Mouse (Mus musculus): Measurements from ENCODE around the gene Fabp3.

Fabp3 gene

DNA sequence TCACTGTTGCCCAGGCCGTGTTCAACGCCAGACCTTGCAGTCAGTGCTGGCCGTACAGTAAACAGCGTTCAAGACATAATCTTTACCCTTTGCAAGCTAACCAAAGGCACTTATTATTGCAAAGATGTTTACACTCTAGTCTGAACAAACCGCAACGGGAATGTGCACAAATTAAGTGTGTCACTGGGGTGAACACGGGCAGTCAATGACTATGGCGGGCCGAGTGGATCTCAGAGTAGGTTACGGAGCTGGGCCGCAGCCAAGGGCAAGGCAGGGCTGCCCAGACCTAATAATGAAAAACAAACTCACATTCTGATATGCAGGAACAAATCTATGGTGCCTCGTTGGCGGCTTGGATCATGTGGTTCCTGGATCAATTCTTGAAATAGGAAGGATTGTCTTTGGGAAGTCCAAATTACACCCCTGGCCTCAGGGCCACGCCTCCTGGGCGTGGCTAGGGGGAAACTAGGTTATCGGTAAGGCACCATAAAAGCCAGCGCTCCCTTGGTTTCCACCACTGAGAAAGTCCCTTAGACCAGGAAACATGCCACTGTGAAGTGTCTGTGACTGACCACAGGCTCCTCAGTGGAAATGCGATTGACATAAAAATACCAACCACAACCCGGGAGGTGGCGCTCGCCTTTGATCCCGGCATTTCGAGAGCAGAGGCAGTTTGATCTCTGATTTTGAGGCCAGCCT is 13.2 kb upstream of the Fabp3 start:
- DNase-seq (ENCODE audit: low spot score): no peak

DNA sequence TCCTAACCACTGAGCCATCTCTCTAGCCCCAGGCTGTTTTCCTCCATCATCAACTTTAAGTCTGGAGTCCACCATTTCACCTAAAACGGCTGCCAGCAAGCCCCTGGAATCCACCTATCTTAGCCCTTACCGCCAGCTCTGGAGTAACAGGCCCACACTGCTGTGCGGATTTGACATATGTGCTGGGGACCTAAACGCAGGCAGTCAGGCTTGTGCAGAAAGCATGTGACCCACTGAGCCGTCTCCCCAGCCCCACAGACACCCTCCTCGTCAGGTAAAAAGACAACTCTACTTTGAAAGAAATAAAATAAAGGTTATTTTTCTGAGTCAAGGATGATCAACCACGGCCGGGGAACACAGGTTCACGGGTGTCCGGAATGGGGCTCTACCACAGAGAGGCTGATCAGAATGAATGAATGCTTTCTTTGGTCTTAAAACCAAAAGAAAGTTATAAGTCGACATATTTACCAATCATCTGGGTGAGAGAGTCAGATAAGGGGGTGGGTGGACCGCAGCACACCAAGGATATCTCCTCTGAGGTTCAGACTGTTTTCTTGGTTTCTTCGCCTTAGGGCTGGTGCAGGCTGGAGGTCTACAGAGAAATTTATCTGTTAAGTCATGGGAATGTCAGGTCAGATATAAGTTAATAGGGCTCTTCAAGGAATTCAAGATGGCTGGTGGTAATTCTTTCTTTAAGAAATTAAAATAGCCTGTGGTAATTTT is 12.0 kb upstream of the Fabp3 start:
- DNase-seq (ENCODE audit: low spot score): no peak

DNA sequence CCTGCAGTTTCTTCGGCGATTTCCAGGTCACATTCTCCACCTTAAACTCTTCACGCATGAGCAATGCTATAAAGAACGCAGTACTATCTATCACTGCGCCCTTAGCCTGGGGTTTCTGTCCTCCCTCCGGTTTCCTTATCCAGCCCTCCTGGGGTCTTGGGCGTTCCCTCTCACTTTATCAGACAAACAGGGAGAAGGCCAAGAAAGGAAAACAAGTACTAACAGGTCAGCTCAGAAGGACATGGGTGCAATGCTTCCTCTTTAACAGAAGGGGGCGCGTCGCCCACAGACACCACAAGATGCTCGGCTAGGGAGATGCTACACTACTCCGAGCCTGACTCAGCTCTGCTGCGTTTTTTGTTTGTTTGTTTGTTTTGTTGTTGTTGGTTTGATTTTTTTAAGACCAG is 11.3 kb upstream of the Fabp3 start:
- no peak for DNase-seq (ENCODE audit: low spot score)

DNA sequence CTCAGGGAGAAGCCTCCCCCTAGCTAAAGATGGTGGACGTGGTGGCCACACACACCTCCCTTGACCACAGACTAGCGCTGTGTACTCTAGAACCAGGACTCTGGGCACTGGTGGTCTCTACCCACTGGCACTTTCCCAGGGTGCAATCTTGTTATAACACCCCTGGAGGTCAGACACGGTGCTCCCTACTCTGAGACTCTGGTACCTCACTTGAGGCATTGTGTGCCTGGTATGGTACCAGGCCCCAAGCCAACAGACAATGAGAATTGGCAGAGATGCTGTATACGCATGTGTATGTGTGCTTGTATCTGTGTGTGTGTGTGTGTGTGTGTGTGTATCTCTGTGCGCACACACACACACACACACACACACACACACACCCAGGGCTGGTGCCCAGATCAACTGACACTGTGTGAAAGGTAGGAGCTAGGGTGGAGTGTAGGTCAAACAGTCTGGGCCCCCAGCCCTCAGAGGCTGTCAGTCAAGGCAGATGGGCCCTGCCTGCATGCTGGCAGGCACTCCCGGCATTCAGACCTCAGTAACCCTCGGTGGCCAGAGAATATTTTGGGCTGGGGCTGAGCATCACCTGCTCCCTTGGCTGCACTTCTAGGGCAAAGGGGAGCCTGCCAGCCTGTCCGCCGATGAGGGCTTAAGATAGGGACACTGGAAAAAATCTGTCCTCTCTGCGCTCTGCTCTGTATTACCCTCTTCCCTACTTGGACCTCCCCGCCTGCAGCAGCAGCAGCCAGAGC is 9.3 kb upstream of the Fabp3 start:
- DNase-seq (ENCODE audit: low spot score): no peak

DNA sequence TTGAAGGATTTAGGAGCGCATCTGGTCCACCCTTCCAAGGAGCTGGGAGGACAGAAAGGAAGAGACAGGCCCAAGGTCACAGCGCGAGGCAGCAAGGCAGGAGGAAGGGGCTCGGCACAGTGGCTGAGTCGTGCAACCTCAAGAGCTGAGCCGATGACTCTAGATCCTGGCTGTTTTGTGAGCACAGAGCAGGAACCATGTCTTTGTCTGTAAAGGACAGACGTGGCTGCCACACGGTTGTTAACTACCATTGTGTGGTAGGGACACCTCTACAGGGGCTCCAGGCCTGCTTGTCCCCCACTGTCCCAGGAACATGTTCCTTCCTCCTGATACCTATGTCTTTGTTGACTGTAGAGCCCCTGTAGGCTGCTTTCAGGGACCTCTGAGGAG is 8.8 kb upstream of the Fabp3 start:
- no peak for DNase-seq (ENCODE audit: low spot score)

DNA sequence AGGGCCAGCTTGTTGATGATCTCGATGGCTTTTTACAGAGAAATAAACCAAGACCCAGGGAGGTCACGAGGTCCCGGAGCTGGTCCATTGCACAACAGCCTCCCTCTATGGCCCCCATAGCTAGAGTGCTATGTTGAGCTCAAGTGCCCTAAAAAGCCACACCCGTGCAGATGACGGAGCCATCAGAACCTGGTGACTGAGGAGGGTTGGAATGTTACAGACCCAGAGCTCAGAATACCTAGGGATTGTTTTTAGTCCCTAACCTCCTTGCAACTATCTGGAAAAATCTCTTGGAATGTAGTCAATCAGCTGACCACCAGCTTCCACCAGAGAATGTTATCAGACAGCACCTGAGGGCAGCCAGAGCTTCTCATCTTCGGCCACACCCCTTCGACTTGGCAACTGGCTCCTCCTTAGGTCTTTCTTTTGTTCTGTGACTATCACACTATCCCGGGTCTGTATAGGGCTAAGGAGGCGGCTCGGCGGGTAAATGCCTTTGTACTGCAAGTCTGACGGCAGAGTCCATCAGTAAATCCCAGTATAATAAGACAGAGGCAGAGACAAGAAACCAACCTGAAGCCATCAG is 6.0 kb upstream of the Fabp3 start:
- DNase-seq (ENCODE audit: low spot score): no peak

DNA sequence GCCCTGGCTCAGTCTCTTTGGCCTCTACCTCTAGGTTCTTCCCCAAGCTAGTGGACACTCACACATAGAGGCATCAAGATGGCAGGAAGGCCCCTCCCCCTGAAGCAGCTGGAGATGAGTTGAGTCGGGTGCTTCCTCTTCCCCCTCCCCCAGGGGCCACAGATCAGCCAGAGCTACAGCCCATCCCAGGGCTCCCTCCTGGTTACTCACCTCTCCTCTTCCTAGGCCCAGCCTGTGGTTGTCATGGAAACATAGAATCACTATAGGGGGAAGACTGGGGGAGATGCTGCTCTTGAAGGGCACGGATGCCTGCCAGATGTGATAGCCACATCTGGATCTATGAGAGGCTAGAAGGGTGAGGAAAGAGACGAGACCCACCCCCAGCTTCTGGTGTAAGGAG is 3.6 kb upstream of the Fabp3 start:
- DNase-seq (ENCODE audit: low spot score): no peak

DNA sequence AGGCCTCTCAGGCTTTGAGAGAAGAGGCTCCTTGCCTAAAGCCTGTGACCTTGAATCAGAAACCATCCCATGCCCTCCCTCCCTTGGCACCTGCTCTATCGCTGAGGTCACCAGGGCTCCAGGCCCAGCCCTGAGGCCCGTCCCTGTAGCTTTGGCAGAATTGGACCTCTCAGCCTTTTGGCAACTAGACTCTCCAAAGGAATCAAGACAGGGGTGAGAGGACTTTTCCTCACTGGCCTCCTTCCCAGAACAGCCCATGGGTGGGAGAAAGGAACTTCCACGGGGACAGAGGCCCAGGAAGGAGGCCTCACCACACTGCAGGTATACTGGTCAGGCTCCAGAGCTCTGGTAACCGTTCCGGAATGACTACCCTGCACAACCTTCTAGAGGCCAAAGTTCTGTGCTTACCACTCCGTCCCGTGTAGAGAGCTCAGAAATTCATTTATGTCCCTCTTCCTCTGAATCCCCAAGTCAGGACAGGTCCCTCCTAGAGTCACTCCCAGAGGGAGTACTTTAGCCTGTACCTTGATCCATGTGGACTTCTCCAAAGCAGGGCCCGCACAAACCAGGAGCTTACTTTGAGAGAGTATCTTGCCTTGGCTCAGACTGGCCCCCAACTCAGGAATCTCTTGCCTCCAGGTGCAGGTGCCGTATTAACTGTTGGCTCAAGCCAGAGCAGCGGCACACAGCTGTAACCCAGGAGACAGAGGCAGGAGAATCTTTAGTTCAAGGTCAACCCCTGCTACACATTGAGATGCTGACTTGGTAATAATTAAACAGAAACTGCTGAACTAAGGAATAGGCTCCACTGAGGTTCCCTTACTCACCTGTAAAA is 1.4 kb upstream of the Fabp3 start:
- no peak for DNase-seq (ENCODE audit: low spot score)

DNA sequence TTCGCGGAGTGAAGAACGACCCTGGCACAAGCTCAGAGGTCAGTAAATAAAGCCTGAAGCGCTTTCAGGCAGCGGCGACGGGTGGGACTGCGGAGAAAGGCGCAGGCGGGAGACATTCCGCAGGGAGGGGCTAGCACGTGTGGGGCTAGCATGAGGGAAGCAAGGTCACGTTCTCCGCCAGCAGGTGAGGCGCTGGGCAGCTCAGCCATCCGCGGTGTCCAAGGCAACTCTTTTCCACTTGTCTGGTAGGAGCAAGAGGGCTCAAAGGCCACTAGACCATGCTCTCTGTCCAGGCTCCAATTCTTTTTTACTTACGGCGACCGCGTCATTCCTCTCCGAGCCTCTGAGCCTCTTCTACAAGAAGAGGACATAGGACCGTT is 554 bp upstream of the Fabp3 start:
- no peak for DNase-seq (ENCODE audit: low spot score)

DNA sequence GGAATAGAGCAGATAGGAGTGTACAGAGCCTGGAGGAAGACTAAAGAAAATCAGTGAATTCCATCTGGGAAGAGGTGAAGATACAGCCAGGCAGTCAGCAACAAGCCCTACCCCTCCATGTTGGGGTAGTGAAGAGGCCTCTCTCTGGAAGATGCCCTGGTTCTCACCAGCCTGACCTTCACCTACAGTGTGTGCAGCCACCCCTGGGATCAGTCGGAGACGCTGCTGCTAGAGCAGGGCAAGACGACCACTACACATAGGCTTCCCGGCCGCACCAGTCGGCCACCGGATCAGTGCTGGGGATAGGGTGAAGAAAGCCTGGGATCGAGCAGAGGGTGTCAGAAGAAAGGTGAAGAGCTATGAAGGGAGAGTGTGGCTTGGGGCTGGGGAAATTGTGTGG is 859 bp downstream of the Fabp3 start:
- DNase-seq (ENCODE audit: low spot score): no peak

DNA sequence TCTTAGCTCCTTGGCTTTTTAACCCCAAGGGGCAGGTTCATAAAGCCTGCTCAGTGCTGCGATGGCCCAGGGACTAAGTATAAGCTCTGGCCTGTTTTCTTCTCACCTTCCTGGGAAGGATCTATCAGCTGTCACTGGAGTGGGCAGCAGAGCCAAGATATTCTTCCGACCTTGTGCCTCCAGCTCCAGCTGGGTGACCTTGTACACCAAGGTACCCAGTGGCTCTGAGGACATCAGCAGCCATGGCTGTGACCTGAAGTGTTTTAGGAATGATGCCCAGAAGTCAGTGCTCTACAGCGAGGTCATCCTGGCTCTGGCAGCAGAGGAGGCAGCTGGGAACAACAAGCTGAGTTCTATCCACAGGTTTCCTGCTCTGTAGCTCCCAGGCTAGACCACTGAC is 4.1 kb downstream of the Fabp3 start:
- DNase-seq (ENCODE audit: low spot score): no peak

DNA sequence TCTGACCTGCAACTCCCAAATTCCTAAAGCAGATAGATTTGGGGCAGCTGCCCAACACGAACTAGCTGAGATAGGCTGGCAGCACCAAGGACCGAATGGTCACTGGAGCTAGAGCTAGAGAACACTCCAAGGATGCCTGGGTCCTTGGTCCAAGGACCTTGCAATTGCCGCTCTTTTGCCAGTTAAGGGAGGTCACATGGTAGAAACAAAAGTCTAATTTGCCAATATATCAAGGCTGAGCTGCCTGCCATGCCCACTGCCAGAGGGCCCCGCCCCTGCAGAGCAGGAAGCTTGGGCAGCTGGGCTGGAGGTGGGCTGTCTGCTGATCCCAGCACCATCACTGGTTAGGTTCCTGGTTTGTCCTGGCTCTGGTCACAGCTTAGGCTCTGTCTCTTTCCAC is 5.2 kb downstream of the Fabp3 start:
- DNase-seq (ENCODE audit: low spot score): no peak

DNA sequence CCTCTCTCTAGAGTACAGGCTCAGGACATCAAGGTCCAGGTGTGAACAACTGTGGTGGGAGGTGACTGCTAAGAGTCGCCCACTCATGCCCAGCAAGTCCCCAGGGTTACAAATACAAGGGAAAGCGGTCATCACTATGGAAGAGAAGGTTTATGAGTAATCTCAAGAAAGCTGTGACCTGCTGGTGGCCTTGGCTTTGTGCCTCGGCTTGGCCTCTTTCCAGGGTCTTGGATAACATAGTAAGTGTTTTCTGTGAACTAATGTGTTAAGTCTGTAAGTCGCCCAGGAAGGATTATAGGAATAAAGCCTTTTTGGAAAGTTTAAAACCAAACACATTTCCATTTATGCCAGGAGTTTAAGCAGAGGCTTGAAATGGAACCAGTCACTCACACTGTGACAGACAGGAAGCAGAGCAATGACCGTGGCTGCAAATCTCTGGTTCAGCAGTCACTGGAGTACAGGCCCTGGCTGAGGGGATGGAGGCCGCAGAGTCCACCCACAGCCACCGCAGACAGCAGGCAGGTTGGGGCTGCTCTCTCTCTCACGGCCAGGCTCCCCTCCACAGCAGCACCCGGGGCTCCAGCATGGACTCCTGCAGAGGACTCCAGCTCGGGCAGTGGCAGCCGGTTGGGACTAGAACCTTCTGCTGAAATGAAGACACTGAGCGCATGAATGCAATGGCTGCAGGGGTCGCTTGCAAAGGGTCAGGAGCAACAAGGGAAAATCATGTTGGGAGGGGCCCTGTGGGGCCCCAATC is 7.6 kb downstream of the Fabp3 start:
- DNase-seq (ENCODE audit: low spot score): no peak

DNA sequence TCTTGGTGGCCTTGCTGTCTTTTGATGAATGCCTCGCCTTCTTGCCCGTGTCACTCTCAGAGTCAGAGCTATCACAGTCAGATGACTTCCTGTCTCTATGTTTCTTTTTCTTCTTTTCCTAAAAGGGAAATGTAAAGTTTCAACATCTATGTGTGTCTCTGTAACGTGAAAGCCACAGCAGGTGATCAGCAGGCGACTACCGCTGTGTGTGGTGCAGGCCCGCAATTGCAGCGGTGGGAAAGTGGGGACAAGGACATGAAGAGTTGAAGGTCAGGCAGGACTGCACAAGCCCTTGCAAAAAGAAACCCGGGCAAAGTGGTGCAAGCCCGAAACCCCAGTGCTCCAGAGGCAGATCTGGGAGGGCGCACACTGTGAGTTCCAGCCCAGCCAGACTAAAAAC is 8.3 kb downstream of the Fabp3 start:
- DNase-seq (ENCODE audit: low spot score): no peak

DNA sequence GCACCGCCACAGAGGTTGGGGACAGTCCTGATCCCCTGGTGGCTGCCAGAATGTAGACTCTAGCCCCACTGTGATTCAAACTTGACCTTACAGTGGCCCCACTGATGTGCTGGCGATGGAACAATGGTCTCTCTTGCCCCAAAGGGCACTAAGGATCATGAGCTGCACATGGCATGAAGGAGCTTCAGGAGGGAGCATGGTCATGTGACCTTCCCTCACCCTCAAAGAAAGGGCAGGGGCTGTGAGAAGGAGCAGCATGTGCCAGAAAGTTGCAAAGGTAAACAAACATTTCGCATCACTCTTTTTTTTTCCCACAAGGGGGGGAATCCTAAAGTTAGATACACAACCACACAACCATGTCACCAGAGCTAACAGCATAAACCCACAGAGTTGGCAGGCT is 9.7 kb downstream of the Fabp3 start:
- DNase-seq (ENCODE audit: low spot score): no peak

DNA sequence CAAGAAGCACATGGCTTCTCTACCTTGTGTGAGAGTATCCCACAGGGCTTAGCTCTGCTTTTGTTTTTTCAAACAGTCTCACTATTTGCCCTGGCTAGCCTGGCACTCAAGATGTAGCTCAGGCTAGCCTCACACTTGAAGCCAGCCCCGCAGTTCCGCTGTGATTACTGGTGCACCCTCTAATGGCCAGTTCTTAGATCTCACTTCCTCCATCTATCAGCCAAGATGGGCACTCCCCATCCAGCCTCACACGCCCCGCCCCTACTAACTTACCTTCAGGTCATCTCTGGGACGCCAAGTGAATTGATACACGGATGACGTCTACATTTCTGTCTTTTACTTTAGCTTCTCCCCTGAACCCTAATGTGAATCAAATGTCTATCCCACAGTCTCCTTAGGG is 11.2 kb downstream of the Fabp3 start:
- DNase-seq (ENCODE audit: low spot score): no peak

DNA sequence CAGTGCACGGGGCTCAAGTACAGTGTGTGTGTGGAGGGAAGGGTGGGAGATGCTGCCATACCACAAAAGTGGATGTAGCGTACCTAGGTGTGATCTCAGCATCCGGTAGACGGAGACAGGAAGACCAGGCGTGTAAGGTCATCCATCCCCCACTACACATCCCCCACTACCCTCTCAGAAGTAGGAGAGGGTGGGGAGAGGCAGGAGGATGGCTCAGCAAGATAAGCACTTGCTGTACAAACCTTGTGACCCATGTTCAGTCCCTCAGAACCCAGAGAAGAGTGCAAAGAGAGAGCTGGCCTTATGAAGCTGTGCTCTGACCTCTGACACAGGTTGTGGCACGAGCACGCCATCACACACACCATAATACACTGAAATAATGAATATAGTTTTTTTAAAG is 13.2 kb downstream of the Fabp3 start:
- DNase-seq (ENCODE audit: low spot score): no peak

DNA sequence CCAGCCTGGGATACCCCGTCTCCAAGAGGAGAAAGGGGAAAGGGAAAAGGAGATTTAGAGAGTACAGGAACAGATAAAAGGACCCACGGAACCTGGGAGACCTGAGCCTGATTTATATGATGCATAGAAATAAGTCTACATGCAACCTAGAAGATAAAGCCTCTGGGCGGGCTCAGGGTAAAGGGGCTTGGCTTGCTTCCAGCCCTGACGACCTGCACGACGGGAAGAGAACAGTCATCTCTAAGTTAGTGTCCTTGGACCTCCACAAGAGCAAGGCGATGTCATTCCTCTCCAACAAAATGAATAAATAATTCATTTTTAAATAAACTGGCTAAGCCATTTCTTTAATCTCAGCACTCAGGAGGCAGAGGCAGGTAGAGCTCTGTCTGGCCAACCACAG is 14.2 kb downstream of the Fabp3 start:
- DNase-seq (ENCODE audit: low spot score): no peak

DNA sequence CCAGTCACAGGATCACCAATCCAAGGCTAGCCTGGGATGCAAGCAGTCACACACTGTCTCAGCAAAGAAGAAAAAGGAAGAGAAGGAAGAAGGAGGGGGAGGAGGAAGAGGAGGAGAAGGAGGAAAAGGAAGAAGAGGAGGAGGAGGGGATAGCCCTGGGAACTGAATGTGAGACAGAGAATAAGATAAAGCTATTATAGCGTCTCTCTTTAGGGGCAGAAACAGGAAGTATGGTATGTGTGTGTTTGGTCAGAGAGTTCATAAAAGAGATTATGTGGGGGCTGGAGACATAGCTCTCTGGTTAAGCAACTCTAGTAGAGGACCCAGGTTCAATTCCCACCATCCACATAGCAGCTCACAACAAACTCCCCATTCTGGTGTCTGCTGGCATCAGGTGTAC is 14.8 kb downstream of the Fabp3 start:
- DNase-seq (ENCODE audit: low spot score): no peak

DNA sequence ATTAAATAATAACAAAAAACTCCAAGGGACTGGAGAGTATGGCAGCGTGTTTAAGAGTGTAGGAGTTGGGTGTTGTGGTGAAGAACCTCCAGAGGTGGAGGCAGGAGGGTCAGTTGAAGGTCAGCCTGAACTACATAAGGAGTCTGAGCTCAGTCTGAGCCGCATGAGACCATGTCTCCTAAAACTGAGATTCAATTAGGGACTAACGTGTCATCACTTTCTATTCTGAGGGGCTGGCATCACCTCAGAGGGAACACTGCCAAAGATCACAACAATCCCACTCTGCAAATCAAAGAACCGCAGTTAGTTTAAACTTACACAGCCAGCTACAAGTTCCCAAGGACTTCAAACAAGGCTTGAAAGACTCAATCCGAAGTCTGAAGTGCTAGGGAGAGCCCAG is 15.2 kb downstream of the Fabp3 start:
- DNase-seq (ENCODE audit: low spot score): no peak

DNA sequence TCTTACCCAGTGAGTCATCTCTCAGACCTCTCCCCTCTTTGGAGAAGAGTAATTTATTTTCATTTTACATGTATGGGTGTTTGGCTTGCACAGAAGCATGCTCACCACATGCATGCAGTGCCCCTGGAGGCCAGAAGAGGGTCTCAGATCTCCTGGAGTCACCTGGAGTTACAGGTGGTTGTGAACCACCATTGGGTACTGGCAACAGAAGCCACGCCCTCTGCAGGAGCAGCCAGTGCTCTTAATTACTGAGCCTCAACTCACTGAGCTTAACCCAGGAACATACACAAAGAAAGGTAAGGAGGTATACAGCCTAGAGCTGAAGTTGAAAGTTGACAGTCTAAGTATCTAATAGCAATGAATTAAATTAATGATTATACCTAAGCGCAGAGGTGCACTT is 17.1 kb downstream of the Fabp3 start:
- DNase-seq (ENCODE audit: low spot score): no peak

Measured in ovary, postnatal 14 days (tissue).